ENCODE assay signal across 17 mouse cellular contexts in the genomic region with DNA sequence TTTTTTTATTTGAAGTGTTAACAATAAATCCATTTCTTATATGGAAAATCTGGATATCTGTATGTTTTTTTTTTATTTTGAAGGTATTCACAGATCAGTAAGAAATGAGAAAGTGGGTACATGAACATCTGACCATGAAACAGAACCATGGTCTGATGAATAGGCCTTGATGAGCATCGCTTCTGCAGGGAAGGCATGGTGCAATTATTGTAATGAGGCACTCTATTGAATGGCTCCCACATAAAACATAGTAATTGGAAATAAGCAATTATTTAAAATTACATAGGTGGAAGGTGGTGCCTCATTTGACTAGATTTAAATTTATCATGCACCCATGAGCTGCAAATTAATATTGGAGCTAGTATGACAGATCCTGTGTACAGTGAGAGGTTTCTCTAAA.
"Had no signal": no experiment of that assay in that cellular context is flagged by ENCODE, and none has a peak within 500 bp of the region (broad histone marks: within the 10 kb centered on the region; RNA-seq: fewer than 3 reads in every experiment).

No protein-coding gene starts in this region.

- H3K9ac ChIP-seq: lung, embryonic 15.5 days; midbrain, embryonic 13.5 days; midbrain, embryonic 15.5 days; neural tube, embryonic 12.5 days; stomach, embryonic 15.5 days had no signal

- H3K9me3 ChIP-seq: lung, embryonic 15.5 days; megakaryocyte, embryonic 14.5 days; midbrain, embryonic 13.5 days; midbrain, embryonic 15.5 days; neural tube, embryonic 12.5 days; stomach, embryonic 15.5 days had no signal

- ATAC-seq: lung, postnatal 0 days; midbrain, embryonic 13.5 days; midbrain, embryonic 15.5 days had no signal

- H3K27ac ChIP-seq: lung, embryonic 15.5 days; macrophage; midbrain, embryonic 13.5 days; midbrain, embryonic 15.5 days; neural tube, embryonic 12.5 days; stomach, embryonic 15.5 days; stomach, postnatal 0 days had no signal

- H3K4me3 ChIP-seq: lung, embryonic 15.5 days; megakaryocyte, embryonic 14.5 days; midbrain, embryonic 13.5 days; midbrain, embryonic 15.5 days; neural tube, embryonic 12.5 days; stomach, embryonic 15.5 days had no signal

- H3K27me3 ChIP-seq: lung, embryonic 15.5 days; megakaryocyte, embryonic 14.5 days; midbrain, embryonic 13.5 days; midbrain, embryonic 15.5 days; neural tube, embryonic 12.5 days; stomach, embryonic 15.5 days had no signal

- H3K36me3 ChIP-seq: lung, embryonic 15.5 days; midbrain, embryonic 13.5 days; midbrain, embryonic 15.5 days; neural tube, embryonic 12.5 days; stomach, embryonic 15.5 days had no signal

- H3K4me2 ChIP-seq: lung, embryonic 15.5 days; midbrain, embryonic 11.5 days; midbrain, embryonic 13.5 days; midbrain, embryonic 15.5 days; neural tube, embryonic 12.5 days; stomach, embryonic 15.5 days had no signal

- DNase-seq: lung, adult 2 months; lung, postnatal 14 days; lung, postnatal 36 days; right cerebral cortex, postnatal 14 days; thymus, adult 2 months; thymus, postnatal 25 days; thymus, postnatal 4 days had no signal

- H3K4me1 ChIP-seq: lung, embryonic 15.5 days; megakaryocyte, embryonic 14.5 days; midbrain, embryonic 13.5 days; midbrain, embryonic 15.5 days; neural tube, embryonic 12.5 days; stomach, embryonic 15.5 days had no signal
